Mouse (Mus musculus) liver, embryonic 11.5 days (tissue): ENCODE measurements around the gene Ddx51. TPM values are rescaled to one million over a fixed set of nuclear protein-coding genes. Genes with fewer than 3 reads are reported as not detected.

Experiments
- ATAC-seq: fragments of 200-750 bp; cut with Nextera tagmentation; replicated peaks from 2 replicates; pipeline ENCODE4 v1.8.0; 2017; ENCODE audit warnings: moderate number of reproducible peaks, mild to moderate bottlenecking, moderate TSS enrichment, moderate library complexity; ENCODE audit not compliant: low FRiP score
- DNase-seq: peaks from one replicate; pipeline ENCODE4 v3.0.0-alpha.2; 2017; ENCODE audit warnings: low spot score
- H3K27ac ChIP-seq: fragments of 300-500 bp; sonication (generic); 2 replicates; pipeline ENCODE4 v1.5.1; 2014; ENCODE audit warnings: mild to moderate bottlenecking, low read depth, low read length, control low read depth
- H3K27me3 ChIP-seq: fragments of 300-500 bp; sonication (generic); replicated peaks from 2 replicates; pipeline ENCODE4 v1.6.1; 2014; ENCODE audit warnings: low read length, mixed read lengths; ENCODE audit not compliant: control insufficient read depth, insufficient read depth
- H3K36me3 ChIP-seq: fragments of 300-500 bp; sonication (generic); 2 replicates; pipeline ENCODE4 v1.6.1; 2014; ENCODE audit warnings: mild to moderate bottlenecking, low read length, moderate library complexity, mixed read lengths; ENCODE audit not compliant: control insufficient read depth, insufficient read depth
- H3K4me1 ChIP-seq: fragments of 300-500 bp; sonication (generic); replicated peaks from 2 replicates; pipeline ENCODE4 v1.6.1; 2014; ENCODE audit warnings: low read length, mixed read lengths; ENCODE audit not compliant: control insufficient read depth, insufficient read depth
- H3K4me2 ChIP-seq: fragments of 300-500 bp; sonication (generic); 2 replicates; pipeline ENCODE4 v1.6.1; 2014; ENCODE audit warnings: mild to moderate bottlenecking, control low read depth, moderate library complexity
- H3K4me3 ChIP-seq: fragments of 300-500 bp; sonication (generic); 2 replicates; pipeline ENCODE4 v1.5.1; 2014; ENCODE audit warnings: low read depth, low read length, control low read depth
- H3K9ac ChIP-seq: fragments of 300-500 bp; sonication (generic); 2 replicates; pipeline ENCODE4 v1.6.1; 2014; ENCODE audit warnings: low read depth, low read length, control low read depth
- H3K9me3 ChIP-seq: fragments of 300-500 bp; sonication (generic); 2 replicates; pipeline ENCODE4 v1.6.1; 2016; ENCODE audit warnings: low read length, inconsistent platforms, mixed read lengths; ENCODE audit not compliant: control insufficient read depth
- WGBS: fragments of 180-500 bp; shearing (Covaris S2); extraction: QIAGEN DNeasy Blood & Tissue Kit; methylation state at CpG from one replicate; pipeline ENCODE4 v1.1.7; 2014; 5-methylcytosine and 5-hydroxymethylcytosine counted together
- polyA plus RNA-seq: library from polyadenylated mRNA; unstranded; fragments of >200 nt; fragmentation: Nextera tagmentation; extraction: Ambion mirVana; gene quantifications from 2 replicates; pipeline ENCODE4 v1.2.1, GENCODE M21; 2014

The Ddx51 gene
- polyA plus RNA-seq, 1 experiment from 2014 or later, result 37.1 TPM

- 74% methylated on average over 7 of the region's 7 CpGs for WGBS
- Histone ChIP-seq H3K27ac (no peak overlapping the region), H3K36me3 (no peaks in the 10 kb centered on the region), H3K9me3 (0 out of 2 replicates have a peak, but pooled peaks cover 2% of the 10 kb centered on the region), H3K4me3 (no peak overlapping the region), H3K4me2 (no peak overlapping the region), H3K27me3 (no peaks in the 10 kb centered on the region), H3K4me1 (no peaks in the 10 kb centered on the region), H3K9ac (no peak overlapping the region)
- DNase-seq, result no peak
- no peak for ATAC-seq
These were observed 14.8 kb upstream of the Ddx51 start for GRCm38 (mm10) chr5:110638306-110639074.

- 0 out of 2 replicates have a peak, but pooled peaks cover 2% of the 10 kb centered on the region for H3K9me3 ChIP-seq
- no peaks in the 10 kb centered on the region for H3K27me3 ChIP-seq
- ATAC-seq (0 out of 2 replicates have a peak, but pooled peaks have one; percentile 12), DNase-seq (peak; percentile 66)
- no peak overlapping the region for H3K27ac ChIP-seq
- no peaks in the 10 kb centered on the region for H3K36me3 ChIP-seq
- H3K4me3 ChIP-seq, result no peak overlapping the region
- WGBS, result 22% methylated on average over 12 of the region's 12 CpGs
- peak overlapping the region; percentile 52 for H3K4me2 ChIP-seq
- no peaks in the 10 kb centered on the region for H3K4me1 ChIP-seq
- no peak overlapping the region for H3K9ac ChIP-seq
These were observed 13.8 kb upstream of the Ddx51 start for GRCm38 (mm10) chr5:110639459-110639858.

DNA sequence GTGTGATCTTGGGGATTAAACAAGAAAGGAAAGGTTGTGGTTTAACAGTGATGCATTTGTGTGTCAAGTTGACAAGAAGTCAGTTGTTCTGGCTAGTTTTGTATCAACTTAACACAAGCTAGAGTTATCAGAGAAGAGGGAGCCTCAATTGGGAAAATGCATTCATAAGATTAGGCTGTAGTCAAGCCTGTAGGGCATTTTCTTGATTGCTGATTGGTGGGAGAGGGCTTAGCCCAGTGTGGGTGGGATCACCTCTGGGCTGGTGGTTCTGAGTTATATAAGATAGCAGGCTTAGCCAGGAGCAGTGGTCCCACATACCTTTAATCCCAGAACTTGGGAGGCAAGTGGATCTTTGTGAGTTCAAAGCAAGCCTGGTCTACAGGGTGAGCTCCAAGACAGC is 6.9 kb upstream of the Ddx51 start:
- H3K9me3 ChIP-seq, result 0 out of 2 replicates have a peak, but pooled peaks cover 2% of the 10 kb centered on the region
- peak overlapping the region; percentile 4; the same call in 1 of the 2 replicates for H3K4me2 ChIP-seq
- H3K27me3 ChIP-seq, result no peaks in the 10 kb centered on the region
- H3K9ac ChIP-seq, result no peak overlapping the region
- H3K27ac ChIP-seq, result no peak overlapping the region
- H3K4me3 ChIP-seq, result no peak overlapping the region
- peaks cover under 1% of the 10 kb centered on the region; the same call in 1 of the 2 replicates for H3K4me1 ChIP-seq
- peak; percentile 85 for ATAC-seq
- H3K36me3 ChIP-seq, result peaks cover 48% of the 10 kb centered on the region
- no peak for DNase-seq

DNA sequence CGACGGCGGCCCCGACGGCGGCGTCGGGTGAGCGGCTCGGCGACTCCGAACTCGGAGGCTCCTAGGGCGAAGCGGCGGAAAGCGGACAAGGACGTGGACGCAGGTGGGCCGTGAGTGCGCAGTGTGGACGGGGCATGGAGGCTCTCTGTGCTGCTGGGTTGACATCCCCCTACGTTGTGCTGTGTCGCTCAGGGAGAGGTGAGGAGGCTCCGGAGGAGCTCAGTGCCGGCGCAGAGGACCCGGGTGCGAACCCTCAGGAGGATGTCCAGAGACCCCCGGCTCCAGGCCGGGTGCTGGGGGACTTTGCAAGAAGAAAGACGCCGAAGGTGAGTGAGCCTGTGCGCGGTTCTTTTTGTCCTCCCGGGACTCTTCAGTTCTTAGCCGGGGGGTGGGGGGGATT is 435 bp downstream of the Ddx51 start:
- Histone ChIP-seq H3K9me3 (no peaks in the 10 kb centered on the region), H3K27ac (no peak overlapping the region), H3K4me1 (peaks cover 16% of the 10 kb centered on the region), H3K36me3 (peaks cover 68% of the 10 kb centered on the region), H3K4me2 (peak overlapping the region; percentile 85), H3K4me3 (peak overlapping the region; percentile 88), H3K9ac (peak overlapping the region; percentile 87), H3K27me3 (no peaks in the 10 kb centered on the region)
- DNase-seq (no peak), ATAC-seq (peak; percentile 49)
- WGBS, result under 1% methylated on average over 37 of the region's 37 CpGs

DNA sequence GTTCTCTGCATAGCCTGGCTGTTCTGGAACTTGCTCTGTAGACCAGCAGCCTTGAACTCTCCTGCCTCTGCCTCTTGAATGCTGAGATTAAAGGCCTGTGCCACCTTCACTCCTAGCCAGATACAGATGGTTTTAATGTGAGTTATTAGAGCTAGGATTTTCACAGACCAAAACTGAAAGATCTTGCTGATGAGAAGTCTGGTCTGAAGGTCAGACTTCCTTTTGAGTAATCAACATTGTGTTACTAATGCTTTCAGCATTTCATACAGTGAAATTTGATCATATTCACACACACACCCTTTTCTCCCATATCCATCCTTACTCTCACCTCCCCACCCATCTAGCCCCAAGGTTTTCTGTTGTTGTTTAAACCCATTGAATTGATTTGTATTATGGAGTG is 6.4 kb downstream of the Ddx51 start:
- no peak overlapping the region for H3K4me2 ChIP-seq
- peaks cover under 1% of the 10 kb centered on the region; the same call in 1 of the 2 replicates for H3K4me1 ChIP-seq
- no peak overlapping the region for H3K9ac ChIP-seq
- no peaks in the 10 kb centered on the region for H3K27me3 ChIP-seq
- peaks cover 55% of the 10 kb centered on the region for H3K36me3 ChIP-seq
- H3K4me3 ChIP-seq, result no peak overlapping the region
- no peak overlapping the region for H3K27ac ChIP-seq
- ATAC-seq (no peak), DNase-seq (no peak)
- no peaks in the 10 kb centered on the region for H3K9me3 ChIP-seq

DNA sequence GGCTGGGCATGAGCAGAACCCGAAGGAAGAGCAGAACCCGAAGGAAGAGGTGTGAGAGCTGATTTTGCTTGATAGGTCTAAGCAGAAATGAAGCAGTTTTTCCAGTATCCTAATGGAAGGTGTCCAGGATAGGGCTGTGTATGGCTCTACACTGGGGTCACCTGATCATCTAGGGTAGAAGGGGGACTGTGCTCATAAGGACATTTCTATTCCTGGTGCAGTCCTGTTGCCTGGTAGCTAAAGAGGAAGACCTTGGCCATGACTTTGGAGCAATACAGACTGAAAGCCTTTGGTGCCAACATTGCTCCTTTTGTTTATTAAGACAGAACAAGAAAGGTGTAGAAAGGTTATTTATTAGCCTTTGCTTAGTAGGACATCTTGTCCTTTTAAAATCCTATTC is 10.8 kb downstream of the Ddx51 start:
- no peak for DNase-seq
- 93% methylated on average over 2 of the region's 2 CpGs for WGBS
- H3K36me3 ChIP-seq, result peaks cover 46% of the 10 kb centered on the region
- ATAC-seq, result no peak
- no peaks in the 10 kb centered on the region for H3K9me3 ChIP-seq
- no peaks in the 10 kb centered on the region for H3K4me1 ChIP-seq
- H3K4me2 ChIP-seq, result no peak overlapping the region
- no peak overlapping the region for H3K27ac ChIP-seq
- H3K27me3 ChIP-seq, result no peaks in the 10 kb centered on the region
- H3K9ac ChIP-seq, result no peak overlapping the region
- H3K4me3 ChIP-seq, result no peak overlapping the region

- ATAC-seq (no peak), DNase-seq (no peak)
- H3K9ac ChIP-seq, result no peak overlapping the region
- peaks cover 50% of the 10 kb centered on the region for H3K36me3 ChIP-seq
- no peaks in the 10 kb centered on the region for H3K4me1 ChIP-seq
- no peaks in the 10 kb centered on the region for H3K27me3 ChIP-seq
- no peak overlapping the region for H3K4me2 ChIP-seq
- H3K27ac ChIP-seq, result no peak overlapping the region
- no peaks in the 10 kb centered on the region for H3K9me3 ChIP-seq
- H3K4me3 ChIP-seq, result no peak overlapping the region
- WGBS, result 92% methylated on average over 2 of the region's 2 CpGs
These were observed 11.6 kb downstream of the Ddx51 start for GRCm38 (mm10) chr5:110664750-110665269.

GRCm38 (mm10) chr5:110665486-110666121 is 12.4 kb downstream of the Ddx51 start:
- ATAC-seq, result 0 out of 2 replicates have a peak, but pooled peaks have one; percentile 23

More at GRCm38 (mm10) chr5:110665486-110666121, 12.4 kb downstream of the Ddx51 start:
- Histone ChIP-seq H3K27ac (no peak overlapping the region), H3K27me3 (no peaks in the 10 kb centered on the region), H3K4me3 (no peak overlapping the region), H3K4me1 (no peaks in the 10 kb centered on the region), H3K36me3 (peaks cover 57% of the 10 kb centered on the region), H3K9ac (no peak overlapping the region), H3K9me3 (no peaks in the 10 kb centered on the region), H3K4me2 (no peak overlapping the region)
- WGBS, result 74% methylated on average over 6 of the region's 6 CpGs
- no peak for DNase-seq
